Mouse (Mus musculus) olfactory bulb, adult 2 months (tissue): ENCODE data around the gene Cant1.

Source experiments
- CTCF ChIP-seq: fragments of 200-500 bp; IDR thresholded peaks from 2 replicates; pipeline ENCODE4 v1.5.1; 2012; ENCODE audit warnings: low read depth, mild to moderate bottlenecking, low read length, moderate library complexity; ENCODE audit not compliant: insufficient read depth
- POLR2A ChIP-seq: fragments of 200-500 bp; IDR thresholded peaks from 2 replicates; pipeline ENCODE4 v1.6.1; 2012; ENCODE audit warnings: mild to moderate bottlenecking, low read depth, low read length, moderate library complexity; ENCODE audit not compliant: insufficient read depth

GRCm38 (mm10) chr11:118375006-118375405 is 43.9 kb downstream of the Cant1 start:
- no peak for TF ChIP-seq POLR2A
- no peak for TF ChIP-seq CTCF
